Mouse (Mus musculus) lung, adult 2 months (tissue): Measurements from ENCODE around the gene Edaradd. TPM values are rescaled to one million over a fixed set of nuclear protein-coding genes. Genes with fewer than 3 reads are reported as not detected.
A peak's percentile ranks its signal among the peaks of the same experiment; 100 is the strongest.

Experiments
- DNase-seq: peaks from one replicate; pipeline ENCODE4 v3.0.0; 2022
- H3K4me1 ChIP-seq: fragments of 200-500 bp; 2 replicates; pipeline ENCODE4 v1.6.1; 2011; ENCODE audit warnings: low read length; ENCODE audit not compliant: control insufficient read depth, insufficient read depth
- H3K4me3 ChIP-seq: fragments of 200-500 bp; replicated peaks from 2 replicates; pipeline ENCODE3; 2011; ENCODE audit warnings: low read depth, mild to moderate bottlenecking, control low read depth, low read length; ENCODE audit errors: extremely low read depth
- CTCF ChIP-seq: fragments of 200-500 bp; IDR thresholded peaks from 2 replicates; pipeline ENCODE4 v1.5.1; 2011; ENCODE audit warnings: mild to moderate bottlenecking, low read length, control low read depth; ENCODE audit not compliant: insufficient read depth
- POLR2A ChIP-seq: fragments of 200-500 bp; IDR thresholded peaks from 2 replicates; pipeline ENCODE4 v1.6.1; 2011; ENCODE audit warnings: low read depth, mild to moderate bottlenecking, control low read depth, low read length, borderline replicate concordance; ENCODE audit errors: extremely low read depth
- WGBS: fragments of 180-500 bp; shearing (Covaris S2); methylation state at CpG from one replicate; pipeline ENCODE4 v1.1.7; 2018; 5-methylcytosine and 5-hydroxymethylcytosine counted together
- polyA plus RNA-seq: library from polyadenylated mRNA; depleted of rRNA; stranded (reverse); fragments of >200 nt; gene quantifications from 2 replicates; pipeline ENCODE4 v1.2.3, GENCODE M21; 2012; rRNA removed

Gene Edaradd
- polyA plus RNA-seq, result 0.28 and 0.53 TPM in 2 replicates

DNA sequence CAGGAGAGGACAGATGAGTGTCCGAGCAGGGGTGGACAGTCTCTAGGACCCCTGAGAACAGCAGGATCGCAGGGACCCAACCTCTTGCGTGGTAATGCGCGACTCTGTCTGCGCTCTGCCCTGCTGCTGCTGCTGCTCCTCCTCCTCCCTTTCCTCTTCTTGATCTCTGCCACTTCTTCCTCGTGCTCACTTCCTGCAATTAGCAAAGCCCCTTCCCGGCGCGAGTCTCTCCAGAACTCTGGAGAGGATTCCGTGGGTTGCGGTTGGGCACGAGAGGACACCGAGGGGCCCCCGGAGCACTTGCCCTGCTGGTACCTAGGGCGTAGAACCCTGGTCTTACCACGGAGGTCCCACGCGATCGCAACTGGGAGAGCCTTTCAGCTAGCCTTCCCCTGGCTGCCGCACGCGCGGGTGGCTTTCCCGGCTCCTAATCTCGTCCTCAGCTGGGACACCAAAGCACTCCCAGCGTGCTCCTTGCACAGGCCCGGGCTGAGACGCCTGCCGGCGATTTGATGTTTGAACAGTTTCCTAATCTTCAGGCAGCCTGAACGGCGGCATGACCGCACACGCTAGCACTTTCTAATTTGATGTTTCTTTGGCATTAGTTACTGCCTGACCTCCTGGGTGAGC is at the start of gene Edaradd:
Gene Edaradd, minus strand, starts transcription at position 484 of the 630 bp plus-strand sequence.
- under 1% methylated on average over 35 of the region's 35 CpGs for WGBS
- peak; percentile 43 for DNase-seq
- no peak for TF ChIP-seq POLR2A
- peak; percentile 20; the same call in 1 of the 2 replicates for TF ChIP-seq CTCF

DNA sequence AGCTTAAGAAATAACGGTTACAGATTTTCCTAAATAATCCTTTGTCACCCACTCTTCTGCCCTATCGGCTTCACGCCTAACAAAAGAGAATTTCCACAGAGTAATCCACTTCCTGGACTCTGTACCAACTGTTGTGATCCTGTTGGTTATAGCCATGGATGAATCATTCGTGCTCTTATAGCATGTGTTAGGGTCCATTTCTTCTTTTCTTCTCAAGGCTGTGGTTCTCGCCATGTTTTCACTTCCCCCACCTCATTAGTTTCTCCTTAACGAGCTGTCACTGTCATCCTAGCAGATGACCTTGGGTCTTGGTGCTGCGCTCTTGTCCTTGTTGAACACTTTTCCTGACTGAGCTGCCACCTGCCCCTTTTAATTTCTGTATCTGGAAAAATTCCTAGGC is 49.5 kb upstream of the Edaradd start:
- Histone ChIP-seq H3K4me1 (peaks cover 7% of the 10 kb centered on the region; the same call in 1 of the 2 replicates), H3K4me3 (no peak overlapping the region)
- TF ChIP-seq POLR2A, result no peak
- no peak for TF ChIP-seq CTCF
- no peak for DNase-seq
- WGBS, result 73% methylated on average over 7 of the region's 7 CpGs

More for the DNA sequence above, at the start of gene Edaradd:
- Histone ChIP-seq H3K4me3 (peak within 1 kb of the TSS; percentile 52), H3K4me1 (peaks cover 3% of the 10 kb centered on the region; the same call in 1 of the 2 replicates)

DNA sequence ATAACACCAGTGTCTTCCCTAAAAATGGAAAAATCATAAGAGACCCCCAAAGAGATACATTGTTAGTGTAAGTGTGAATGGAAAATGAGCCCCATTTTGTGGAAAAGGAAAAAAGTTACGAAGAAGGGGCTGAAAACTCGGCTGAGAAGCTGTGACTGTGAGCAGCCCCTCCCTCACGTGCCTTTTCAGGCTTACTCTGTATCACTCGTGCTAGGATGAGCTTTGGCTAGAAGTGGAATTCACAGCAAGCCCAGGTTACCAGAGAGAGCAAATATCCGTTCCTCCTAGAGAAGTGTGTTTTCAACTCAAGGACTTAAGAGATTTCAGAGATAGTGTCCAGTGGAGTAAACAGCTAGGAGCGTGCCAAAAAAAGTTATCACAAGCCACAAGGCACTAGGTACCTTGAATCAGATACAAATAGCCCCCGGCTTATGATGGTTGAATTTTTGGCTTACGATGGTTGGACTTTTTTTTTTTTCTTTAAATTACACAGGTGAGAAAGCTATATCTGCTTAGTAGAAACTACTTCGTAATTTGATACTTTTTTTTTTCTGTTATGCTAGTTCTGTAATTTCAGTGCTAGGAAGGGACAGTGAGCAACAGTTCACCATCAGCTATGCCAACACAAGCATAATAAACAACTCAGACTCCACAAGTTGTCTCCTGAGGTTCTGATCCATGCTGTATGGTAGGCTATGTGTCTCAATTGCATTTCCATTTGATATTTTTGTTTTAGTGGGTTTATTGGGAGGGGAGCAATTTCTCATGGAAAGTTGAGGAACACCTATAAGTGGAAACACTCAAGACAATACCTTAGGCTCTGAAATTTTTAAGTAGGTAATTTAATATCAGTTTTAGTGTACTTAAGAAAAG is 48.6 kb upstream of the Edaradd start:
- Histone ChIP-seq H3K4me3 (no peak overlapping the region), H3K4me1 (peaks cover 7% of the 10 kb centered on the region; the same call in 1 of the 2 replicates)
- DNase-seq, result no peak
- TF ChIP-seq CTCF (no peak), POLR2A (no peak)
- whole genome bisulfite sequencing, result 56% methylated on average over 9 of the region's 9 CpGs

DNA sequence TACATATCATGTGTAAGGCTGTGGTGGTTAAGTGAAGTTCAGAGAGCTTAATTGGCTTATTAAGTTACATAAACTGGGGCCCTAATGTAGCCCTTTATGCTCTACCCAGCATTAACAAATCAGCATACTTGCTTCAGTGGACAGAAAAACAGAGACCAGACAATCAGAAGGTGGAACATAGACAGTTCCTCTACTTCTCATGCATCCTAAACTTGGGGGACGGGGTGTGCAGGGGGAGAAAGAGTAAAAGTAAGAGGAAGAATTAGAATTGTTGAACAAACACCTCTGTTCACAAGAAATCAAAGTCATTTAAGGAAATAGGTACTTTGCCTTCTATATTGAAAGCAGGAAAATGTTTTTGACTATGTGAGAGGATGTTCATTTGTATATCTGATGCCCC is 47.7 kb upstream of the Edaradd start:
- TF ChIP-seq CTCF, result no peak
- TF ChIP-seq POLR2A, result no peak

DNA sequence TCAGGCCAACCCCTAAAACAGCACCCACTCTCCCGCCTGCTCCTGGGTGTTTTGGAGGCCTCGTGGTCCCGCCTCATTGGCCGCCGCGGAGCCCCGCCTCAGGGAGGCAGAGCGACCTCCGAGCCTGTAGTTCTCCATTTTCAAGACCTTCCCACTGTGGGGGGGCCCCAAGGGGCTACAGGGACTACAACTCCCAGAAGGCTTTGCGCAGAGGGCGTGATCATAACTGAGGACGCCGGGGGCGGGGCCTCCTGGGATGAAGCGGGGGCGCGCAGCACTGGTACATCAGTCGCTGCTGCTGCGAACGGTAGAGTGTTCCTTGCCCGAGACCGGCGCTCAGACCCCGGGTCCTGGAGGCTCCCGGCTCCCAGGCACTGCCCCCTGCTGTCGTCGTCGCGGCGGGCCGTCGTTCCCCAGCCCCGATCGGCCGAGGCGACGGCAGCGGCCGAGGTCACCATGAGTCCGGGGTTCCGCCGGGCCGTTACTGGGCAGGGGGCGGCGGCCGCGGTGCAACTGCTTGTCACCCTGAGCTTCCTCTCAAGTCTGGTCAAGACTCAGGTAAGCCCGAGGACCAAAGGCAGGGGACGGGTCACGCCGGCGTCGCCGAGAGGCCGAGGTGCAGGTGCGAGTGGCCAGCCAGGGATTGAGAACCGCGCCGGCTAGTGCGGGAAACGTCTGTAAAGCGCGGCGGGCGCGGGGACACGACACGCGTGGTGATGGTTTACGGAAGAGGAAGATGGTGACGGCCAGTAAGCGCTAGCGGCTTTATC is 45.6 kb upstream of the Edaradd start, which contains the start of gene Ero1lb:
Gene Ero1lb, plus strand, starts transcription at position 254 of the 770 bp plus-strand sequence.
- no peak for TF ChIP-seq CTCF
- TF ChIP-seq POLR2A, result peak; percentile 64; the same call in 1 of the 2 replicates
- under 1% methylated on average over 73 of the region's 73 CpGs for WGBS
- peak; percentile 99 for DNase-seq
- peaks cover 7% of the 10 kb centered on the region; the same call in 1 of the 2 replicates for H3K4me1 ChIP-seq
- H3K4me3 ChIP-seq, result peak within 1 kb of the TSS; percentile 69

More for the DNA sequence above, 47.7 kb upstream of the Edaradd start:
- Histone ChIP-seq H3K4me3 (no peak overlapping the region), H3K4me1 (peaks cover 7% of the 10 kb centered on the region; the same call in 1 of the 2 replicates)
- WGBS, result 77% methylated on average over 1 of the region's 1 CpGs
- no peak for DNase-seq

DNA sequence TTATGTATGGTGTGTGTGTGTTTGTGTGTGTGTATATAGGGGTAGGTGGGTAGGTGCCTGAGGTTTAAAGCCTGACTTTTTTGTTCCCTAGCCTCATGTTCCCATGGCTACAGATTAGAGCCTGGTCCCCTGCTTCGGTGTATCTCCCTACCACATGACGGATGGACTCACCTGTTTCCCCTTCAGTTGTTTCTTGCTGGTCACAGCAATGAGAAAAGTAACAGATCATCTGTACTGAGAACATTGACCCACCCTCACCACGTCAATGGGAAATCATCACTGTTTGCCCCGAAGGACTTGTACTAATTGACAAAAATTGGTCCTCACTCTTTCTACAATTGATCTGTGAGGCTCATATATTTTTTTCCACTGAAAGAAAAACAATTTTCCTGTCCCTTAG is 42.0 kb upstream of the Edaradd start:
- WGBS, result 80% methylated on average over 4 of the region's 4 CpGs
- peaks cover 7% of the 10 kb centered on the region; the same call in 1 of the 2 replicates for H3K4me1 ChIP-seq
- TF ChIP-seq POLR2A (no peak), CTCF (no peak)
- H3K4me3 ChIP-seq, result no peak overlapping the region
- DNase-seq, result no peak

DNA sequence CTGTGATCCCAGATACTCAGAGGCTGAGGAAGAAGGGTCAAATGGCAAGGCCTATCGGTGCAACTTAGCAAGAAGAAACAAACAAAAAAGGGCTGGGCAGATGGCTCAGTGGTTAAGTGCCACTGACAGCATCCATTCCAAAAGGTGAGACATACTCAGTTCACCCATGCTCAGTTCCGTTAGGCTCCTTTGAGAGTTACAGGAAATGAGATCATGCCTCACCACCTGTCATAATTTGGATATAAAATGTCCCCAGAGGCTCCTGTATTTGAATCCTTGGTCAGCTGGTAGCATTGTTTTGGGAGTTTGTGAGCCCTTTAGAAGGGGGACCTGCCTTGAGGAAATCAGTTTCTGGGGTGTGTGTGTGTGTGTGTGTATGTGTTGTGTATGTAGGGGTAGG is 41.5 kb upstream of the Edaradd start:
- DNase-seq, result no peak
- 49% methylated on average over 2 of the region's 2 CpGs for WGBS
- TF ChIP-seq POLR2A (no peak), CTCF (no peak)
- peaks cover 7% of the 10 kb centered on the region; the same call in 1 of the 2 replicates for H3K4me1 ChIP-seq
- H3K4me3 ChIP-seq, result no peak overlapping the region

DNA sequence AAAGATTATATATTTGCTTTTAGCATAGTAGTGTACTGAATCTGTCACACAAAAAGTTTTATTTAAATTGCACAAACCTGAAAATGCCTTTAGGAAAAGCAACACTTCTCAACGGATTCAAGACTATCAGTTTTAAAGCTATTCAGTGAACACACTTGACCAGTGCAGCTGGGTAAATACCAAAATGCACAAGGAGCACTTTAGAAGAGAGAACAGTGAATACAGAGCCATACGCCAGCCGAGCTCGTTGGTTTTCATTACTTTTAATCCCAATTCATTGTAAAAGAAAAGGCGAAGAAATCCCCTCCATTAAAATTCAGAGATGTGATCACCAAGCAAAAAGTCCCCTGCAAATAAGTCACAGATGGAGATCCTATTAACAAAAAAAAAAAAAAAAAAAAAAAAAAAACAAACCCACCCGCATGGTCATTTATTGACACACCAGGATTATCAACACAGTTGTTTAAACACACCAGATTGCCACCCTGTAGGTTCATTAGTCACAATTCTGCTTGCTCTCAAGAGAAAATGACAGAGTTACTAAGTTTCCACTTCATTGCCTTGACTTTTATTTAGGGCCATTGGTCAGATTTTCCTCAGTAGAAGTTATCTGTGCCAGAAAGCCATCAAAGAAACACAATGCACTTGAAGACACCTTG is 39.4 kb upstream of the Edaradd start:
- Histone ChIP-seq H3K4me1 (no peaks in the 10 kb centered on the region), H3K4me3 (no peak overlapping the region)
- TF ChIP-seq POLR2A, result no peak
- no peak for TF ChIP-seq CTCF
- no peak for DNase-seq
- WGBS, result 58% methylated on average over 6 of the region's 6 CpGs
